Mouse (Mus musculus): ENCODE results near the gene Hcls1.

Hcls1 gene

DNA sequence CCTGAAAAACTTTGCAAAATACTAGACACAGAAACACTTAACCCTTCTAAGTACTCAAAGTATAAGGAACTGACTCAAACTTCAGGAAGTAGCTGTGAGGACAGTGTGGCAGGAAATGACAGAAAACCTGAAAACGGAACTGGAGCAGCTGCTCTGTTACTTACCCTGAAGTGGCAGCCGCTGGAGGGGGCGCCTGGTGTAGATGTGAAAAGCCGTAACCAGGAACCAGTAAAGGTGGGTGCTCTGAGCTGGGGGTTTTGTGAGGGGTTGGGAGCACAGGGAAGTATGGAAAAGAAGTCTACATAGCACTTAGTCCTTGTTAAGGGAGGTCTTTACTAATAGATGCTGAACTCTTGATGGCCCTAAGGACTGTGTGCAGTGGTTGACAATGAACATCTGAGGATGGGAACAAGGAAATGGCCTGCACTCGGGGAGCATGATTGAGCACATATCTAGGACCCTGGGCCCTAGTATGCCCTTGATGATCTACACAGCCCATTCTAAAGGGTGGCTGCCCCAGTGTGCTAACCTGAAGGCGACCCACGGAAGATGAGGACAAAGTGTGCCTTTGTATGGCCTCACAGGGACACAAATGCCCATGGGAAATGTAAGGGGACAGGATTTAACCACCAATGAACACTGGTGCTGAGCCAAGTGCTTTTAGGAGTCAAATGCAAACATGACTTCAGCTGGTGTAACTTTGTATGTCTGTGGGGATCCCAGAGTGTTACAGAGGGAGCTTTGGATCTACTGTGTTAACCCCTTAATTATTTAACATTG lies at the start of gene Hcls1:
Gene Hcls1 (plus strand): TSS at position 143 of the 780 bp plus-strand sequence.
- in situ Hi-C loops (cut with MboI, MseI) = loop anchor here (5.0 to 25.0 kb wide), 3 partner anchors 48 to 602 kb away; partner anchors contain the start of genes Gtf2e1, Polq and Rabl3

DNA sequence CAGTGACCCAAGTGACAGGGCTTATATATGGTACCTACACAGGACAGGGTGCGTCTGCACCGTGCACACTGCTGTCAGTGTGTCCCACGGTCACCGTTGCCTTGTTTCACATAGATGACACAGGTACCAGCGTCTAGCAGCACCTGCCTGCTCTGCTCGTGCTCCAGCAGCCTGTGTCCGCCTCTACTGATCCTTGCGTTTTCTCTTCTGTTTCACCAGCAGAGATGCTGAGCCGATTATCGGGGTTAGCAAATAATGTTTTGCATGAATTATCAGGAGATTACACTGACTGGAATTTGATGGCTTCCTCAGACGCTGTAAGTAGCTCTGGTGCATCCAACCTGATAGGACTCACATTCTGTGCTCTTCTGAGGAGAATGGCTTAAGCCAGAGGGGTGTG lies 48.9 kb upstream of the Hcls1 start:
- in situ Hi-C loops (cut with MboI, MseI) = loop anchor here (5.0 kb wide), 2 partner anchors 46 to 121 kb away; partner anchors contain the start of gene Hcls1

DNA sequence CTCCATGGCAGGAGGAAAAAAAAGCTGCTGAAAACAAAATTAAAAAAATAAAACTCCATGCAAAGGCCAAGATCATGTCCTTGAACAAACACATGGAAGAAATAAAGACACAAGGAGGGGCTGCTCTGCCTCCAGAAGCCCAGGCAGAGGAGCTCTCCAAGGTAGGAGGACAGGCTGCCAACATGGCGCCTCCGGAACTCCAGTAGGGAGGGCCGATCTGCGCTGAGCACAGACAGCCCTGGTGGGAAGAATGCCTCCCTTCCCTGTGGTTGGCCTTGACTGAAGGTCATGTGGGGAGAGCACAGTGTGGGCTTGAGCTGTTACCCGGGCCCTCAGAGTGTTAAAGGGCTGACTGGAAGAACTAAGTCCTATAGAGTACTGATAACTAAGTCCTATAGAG lies 47.2 kb upstream of the Hcls1 start:
- in situ Hi-C loops (cut with MboI, MseI) = loop anchor here (5.0 kb wide), 2 partner anchors 45 to 120 kb away; partner anchors contain the start of gene Hcls1

DNA sequence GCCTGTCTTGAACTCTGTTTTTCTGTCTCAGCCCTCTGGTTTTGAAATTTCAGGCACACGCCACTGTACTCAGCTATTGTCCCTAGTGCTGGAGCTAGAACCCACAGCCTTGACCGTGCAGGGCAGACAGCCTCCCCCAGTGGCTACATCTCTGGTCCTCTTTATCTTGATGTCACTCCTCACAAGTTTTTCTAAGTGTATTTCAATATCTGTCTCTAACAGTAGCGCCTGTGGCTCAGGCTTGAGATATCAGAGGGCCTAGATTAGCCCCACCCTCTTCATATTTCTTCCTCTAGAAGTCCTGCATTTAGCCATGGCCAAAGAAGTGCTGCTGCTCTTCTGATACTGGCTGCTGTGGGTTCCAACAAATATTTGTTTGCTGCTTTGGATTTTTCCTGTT lies 44.2 kb upstream of the Hcls1 start:
- in situ Hi-C loops (cut with MboI, MseI) = no loop called here

DNA sequence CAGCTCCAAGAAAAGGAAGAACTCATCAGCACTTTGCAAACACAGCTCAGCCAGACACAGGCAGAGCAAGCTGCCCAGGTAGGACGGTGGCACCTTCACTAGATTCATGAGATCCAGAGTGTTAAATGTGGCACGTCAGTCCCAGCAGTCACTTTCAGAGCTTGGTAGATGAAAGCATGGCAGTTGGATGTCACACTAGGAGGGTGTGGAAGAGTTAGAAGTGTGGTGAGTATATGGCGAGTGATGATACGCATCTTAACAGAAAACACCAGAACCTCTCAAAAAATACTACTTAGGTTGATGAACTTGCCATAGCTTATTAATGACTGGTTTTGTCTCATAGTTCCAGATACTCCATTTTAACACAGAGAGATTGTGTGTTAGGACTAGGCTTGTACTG lies 43.4 kb upstream of the Hcls1 start:
- in situ Hi-C loops (cut with MboI, MseI) = no loop called here

DNA sequence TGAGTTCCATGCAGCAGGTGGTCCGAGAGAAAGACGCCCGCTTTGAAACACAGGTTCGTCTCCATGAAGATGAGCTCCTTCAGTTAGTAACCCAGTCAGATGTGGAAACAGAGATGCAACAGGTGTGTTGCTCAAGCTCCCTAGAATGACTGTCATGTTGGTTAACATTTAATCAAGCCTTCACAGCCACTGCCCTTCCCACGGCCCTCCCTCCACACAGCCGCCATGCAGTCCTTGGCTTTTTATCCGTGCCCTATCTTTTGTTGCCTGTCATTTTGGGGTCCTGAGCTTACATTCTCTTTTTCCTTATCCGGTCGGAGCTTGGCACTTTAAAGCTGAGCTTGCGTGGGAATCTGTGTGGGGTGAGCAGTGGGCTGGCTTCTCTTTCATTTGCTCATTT lies 41.5 kb upstream of the Hcls1 start:
- in situ Hi-C loops (cut with MboI, MseI) = no loop called here

DNA sequence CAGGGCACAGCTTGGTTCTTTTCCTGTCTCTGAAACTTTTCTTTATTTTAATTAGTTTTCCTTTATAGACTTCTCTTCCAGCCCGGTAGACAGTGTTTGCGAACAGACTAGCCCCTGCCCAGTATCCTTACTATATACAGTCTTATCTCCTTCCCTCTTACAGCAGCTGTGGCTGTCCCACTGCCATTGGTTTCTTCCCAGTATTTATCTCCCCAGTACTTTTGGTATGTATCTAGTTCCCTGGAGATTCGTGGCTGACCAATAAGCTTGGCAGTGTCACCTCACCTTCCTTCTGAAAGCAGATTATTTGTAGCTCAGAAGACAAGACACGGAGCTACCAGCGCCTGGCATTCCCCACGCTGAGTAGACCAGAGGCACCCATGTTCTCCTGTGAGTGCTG lies 38.1 kb upstream of the Hcls1 start:
- in situ Hi-C loops (cut with MboI, MseI) = no loop called here

DNA sequence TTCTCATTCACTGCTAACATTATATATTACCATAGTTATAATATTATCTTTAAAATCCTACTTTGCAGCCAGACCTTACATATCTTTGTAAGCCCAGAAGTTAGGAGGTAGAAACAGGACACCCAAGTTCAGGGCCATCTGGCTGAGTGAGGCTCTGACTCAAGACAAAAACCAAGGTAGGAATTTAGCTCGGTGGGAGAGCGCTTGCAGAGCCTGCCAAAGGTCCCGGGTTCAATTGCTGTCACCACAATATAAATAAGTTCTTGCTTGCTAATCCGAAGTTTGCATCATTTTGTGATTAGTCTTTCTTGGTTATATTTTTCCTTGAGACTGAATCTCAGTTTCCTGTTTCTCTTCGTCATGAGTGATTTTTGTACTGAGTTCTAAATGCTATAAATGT lies 31.6 kb upstream of the Hcls1 start:
- in situ Hi-C loops (cut with MboI, MseI) = no loop called here

DNA sequence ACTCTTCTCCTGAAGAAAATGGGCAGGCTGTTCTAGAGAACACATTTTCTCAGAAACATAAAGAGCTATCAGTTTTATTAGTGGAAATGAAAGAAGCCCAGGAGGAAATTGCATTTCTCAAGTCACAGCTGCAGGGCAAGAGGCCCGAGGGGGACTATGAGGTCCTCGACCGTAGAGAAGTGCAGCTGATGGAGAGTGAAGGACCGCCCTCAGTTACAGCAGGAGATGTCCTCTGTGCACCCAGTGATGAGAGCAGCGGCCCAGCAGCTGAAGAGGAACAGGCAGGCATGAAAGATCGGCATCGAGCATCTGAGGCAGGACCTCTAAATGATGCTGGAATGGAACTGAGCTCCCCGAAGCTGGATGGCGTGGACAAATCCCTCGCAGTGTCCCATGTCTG lies 22.9 kb upstream of the Hcls1 start:
- in situ Hi-C loops (cut with MboI, MseI) = no loop called here

DNA sequence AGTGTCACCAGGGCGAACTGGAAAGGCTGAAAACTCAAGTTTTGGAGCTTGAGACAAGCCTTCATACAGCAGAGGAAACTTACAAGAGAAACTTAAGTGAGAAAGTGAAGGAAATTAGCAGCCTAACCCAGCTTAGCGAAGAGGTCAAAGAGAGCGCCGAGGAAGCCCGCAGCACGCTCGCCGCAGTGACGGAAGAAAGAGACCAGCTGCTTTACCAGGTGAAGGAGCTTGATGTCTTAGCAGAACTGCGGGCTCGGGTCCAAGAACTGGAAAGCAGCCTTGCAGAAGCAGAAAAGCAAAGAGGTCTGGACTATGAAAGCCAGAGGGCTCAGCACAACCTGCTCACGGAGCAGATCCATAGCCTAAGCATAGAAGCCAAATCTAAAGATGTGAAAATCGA lies 22.5 kb upstream of the Hcls1 start:
- in situ Hi-C loops (cut with MboI, MseI) = no loop called here

DNA sequence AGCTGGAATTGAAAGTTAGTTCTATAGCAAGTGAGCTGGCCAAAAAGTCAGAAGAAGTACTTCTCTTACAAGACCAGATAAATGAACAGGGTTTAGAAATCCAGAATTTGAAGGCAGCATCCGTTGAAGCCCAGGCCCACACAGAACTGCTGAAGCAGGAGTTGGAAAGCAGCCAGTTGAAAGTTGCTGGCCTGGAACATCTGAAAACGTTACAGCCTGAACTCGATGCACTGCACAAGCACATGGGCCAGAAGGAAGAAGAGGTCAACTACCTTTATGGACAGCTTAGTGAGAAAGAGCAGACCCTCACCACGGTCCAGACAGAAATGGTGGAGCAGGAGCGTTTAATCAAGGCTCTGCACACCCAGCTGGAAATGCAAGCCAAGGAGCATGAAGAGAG lies 20.6 kb upstream of the Hcls1 start:
- in situ Hi-C loops (cut with MboI, MseI) = no loop called here

DNA sequence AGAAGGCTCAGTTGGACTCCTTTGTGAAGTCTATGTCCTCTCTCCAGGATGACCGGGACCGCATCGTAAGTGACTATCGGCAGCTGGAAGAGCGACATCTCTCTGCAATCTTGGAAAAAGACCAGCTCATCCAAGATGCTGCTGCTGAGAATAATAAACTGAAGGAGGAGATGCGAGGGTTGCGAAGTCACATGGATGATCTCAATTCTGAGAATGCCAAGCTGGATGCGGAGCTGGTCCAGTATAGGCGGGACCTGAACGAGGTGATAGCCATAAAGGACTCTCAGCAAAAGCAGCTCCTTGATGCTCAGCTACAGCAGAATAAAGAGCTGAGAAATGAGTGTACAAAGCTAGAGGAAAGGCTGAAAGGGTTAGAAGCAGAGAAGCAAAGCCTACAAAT lies 16.3 kb upstream of the Hcls1 start:
- in situ Hi-C loops (cut with MboI, MseI) = no loop called here

DNA sequence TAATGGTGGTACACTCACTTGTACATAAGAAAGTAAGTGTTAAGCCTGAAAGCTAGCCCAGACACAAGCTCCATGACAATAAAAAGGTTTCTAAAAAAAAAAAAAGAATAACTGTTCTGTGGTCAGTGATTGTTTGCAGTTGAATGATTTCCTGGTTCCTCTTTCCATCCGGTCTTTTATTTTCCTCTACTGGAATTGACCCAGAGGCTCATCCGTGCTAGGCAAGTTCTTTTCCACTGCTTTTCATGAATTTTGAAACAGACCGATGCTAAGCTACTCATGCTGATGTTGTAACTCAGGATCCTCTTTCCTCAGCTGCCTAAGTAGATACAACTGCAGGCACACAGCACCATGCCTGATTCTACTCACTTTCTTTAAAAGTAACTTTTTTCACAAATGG lies 14.4 kb upstream of the Hcls1 start:
- in situ Hi-C loops (cut with MboI, MseI) = no loop called here

DNA sequence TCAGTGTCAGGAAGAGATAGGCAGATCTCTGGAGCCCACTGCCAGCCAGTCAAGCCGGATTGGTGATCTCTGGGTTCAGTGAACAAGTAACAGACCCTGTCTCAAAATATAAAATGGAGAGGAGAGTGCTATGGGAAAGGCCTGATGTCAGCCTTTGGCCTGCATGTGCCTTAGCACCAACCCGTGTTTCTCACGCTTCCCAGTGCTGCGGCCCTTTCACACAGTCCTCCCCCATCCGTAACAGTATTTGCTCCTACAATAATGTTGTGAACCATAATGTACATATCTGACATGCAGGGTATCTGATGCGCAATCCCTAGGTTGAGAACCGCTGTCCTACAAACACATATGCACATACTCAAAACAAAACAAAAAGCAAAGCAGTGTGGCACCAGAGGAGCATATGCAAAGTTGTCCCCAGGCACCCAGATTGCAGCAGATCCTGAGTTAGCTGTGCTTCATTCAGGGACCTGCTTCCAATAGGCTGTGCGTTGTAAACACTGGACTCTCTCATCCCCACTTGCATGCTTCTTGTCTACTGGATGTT lies 13.6 kb upstream of the Hcls1 start:
- in situ Hi-C loops (cut with MboI, MseI) = no loop called here

DNA sequence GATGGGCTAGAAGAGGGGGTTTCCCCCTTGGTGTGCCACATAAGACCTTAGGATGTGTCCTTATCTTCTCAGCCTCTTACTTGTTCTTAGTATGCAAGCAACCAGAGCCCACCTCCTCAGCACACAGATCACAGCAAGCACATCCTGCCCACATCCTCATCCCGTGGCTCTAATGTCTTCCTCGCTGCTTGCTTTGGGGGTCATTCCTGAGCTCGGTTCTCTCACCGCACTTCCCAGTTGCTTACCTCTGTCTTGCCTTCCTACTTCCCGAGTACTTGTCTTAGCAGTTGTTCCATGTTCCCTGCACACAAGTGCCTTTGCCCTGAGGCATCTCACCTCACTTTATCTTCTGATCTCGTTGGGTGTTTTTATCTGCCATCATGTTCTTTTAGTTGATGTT lies 12.8 kb upstream of the Hcls1 start:
- in situ Hi-C loops (cut with MboI, MseI) = no loop called here

DNA sequence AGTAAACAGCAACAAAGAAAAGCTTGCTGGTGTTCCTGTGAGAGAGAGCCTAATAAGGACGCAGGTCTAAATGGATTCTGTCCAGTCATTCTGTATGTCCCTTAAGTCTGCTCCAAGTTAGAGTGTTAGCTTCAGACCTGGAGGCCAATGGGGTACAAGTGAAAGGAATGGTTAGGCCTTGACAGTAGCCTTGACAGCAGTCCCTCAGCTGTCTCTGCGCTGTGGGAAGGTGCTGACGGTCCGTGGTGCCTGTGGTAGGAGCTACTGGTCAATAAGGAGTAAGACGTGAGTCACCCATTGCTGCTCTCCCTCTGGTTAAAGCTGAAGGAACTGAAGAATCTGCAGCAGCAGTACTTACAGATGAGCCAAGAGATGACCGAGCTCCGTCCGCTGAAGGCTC lies 10.5 kb upstream of the Hcls1 start:
- in situ Hi-C loops (cut with MboI, MseI) = no loop called here

DNA sequence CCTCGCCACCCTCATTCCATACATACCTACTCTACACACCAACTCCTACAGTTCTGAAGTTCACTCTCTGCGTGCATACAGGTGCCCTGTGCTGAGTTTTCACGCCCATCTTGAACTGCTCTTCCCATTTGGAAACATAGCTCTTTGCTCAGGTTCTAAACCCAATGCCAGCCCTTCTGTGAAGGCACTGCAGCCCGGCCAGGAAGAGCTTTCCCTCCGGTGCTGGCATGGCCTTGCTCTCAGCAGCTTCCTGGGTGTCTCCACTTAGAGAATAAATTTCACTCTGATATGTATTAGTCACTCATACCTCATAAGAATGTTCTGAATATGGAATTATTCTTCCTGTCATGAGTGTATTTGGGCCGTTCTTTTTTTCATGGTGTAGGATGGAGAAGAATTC lies 9.4 kb upstream of the Hcls1 start:
- in situ Hi-C loops (cut with MboI, MseI) = loop anchor here (25.0 kb wide), 1 partner anchor 612 kb away; the partner anchor contains the start of genes Gtf2e1 and Rabl3

DNA sequence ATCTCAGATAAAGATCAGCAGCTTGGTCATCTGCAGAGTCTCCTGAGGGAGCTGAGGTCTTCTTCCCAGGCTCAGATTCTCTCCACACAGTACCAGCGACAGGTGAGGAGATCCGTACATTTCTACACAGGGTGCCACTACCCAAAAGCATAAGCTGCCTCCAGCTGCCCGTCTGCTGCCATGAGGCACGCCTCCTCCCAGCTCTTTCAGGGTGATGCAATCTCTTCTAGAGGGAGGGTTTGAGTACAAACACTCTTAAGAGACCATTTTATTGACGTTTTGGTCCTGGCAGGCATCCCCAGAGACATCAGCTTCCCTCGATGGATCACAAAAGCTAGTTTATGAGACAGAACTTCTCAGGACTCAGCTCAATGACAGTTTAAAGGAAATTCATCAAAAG lies 9.0 kb upstream of the Hcls1 start:
- in situ Hi-C loops (cut with MboI, MseI) = loop anchor here (25.0 kb wide), 1 partner anchor 612 kb away; the partner anchor contains the start of genes Gtf2e1 and Rabl3

DNA sequence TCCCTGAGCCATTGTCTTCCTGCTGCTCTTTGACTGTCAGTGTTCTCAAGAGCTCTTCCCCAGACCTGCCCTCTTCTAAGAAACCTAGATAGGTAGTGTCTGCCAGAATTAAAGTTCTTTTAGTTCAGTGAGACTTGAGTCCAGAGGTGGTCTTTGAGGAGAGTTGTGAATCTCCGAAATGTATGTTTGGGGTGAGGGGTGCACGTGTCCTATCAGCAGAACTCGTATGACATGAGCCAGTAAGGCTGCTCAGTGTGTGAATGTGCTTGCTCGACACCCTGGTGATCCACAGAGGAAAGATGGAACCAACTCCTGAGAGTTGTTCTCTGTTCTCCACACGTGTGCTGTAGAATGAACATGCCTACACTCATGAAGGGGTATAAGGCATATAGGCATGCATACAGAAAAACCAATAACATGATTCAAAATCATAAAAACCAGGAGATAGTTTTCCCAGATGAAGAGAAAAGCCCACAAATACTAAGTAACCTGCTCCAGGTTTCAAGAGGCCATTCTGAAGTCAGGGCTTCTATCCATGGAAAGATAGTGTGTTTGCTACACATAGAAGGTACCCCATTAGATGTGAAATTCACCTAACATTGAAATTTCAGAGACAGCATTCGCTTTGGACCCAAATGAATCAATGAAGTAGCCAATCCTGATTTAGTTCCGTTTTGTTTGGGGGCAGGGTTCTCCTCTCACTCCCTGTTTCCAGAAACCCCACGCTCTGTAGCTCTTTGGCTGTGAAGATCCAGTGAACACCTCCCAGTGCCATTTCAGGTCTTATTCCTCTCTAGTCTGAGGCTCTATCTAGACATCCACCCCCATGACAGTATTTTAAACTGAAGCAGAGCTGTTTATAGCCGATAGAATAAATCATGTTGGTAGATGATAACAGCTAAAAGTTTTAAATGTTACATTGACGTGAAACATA lies 8.0 kb upstream of the Hcls1 start:
- in situ Hi-C loops (cut with MboI, MseI) = loop anchor here (25.0 kb wide), 1 partner anchor 611 kb away; the partner anchor contains the start of genes Gtf2e1 and Rabl3

DNA sequence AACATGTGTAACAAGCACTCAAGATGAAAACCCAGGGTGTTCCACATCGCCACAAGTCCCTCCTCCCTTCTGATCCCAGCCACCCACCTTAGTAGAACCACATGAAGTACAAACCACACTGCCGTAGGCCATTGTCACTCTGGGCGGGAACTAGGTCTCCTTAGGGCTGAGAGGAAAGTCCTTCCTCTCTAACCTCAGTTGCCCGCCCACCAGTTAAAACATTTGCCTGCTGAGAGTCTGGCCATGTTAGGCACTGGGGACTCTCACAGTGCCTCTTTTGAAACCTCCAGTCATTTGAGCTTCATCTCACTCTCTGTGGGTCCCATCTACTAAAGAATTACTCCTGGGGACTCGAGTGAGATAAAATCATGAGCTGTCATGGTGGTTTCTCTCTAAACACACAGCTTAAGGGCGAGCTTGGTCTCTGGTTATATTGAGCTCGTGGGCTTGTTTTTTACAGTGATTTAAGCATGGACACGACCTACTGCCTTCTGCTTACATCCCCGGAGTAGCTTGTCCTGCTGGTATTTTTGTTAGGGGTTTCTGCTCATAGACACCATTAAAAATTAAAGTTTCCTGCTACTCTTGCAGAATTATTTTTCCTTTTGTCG lies 7.2 kb upstream of the Hcls1 start:
- in situ Hi-C loops (cut with MboI, MseI) = loop anchor here (25.0 kb wide), 1 partner anchor 610 kb away; the partner anchor contains the start of genes Gtf2e1 and Rabl3

DNA sequence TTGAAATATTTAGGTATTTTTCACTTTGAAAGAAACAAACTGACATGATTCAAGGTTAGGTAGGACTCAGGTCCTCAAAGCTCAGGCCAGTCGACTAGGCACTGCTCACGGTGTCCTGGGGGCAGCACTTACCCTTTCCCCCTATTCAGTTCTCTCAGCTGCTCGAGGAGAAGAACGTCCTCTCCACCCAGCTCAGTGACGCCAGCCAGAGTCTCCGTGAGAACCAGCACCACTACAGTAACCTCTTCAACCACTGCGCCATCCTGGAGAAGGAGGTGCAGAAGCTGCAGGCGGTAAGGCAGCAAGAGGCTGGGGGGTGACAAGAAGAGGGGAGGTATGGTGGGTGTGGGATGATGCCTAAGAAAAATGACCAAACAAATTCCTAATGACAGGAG lies 6.7 kb upstream of the Hcls1 start:
- in situ Hi-C loops (cut with MboI, MseI) = loop anchor here (25.0 kb wide), 1 partner anchor 609 kb away; the partner anchor contains the start of genes Gtf2e1 and Rabl3

Data from T-helper 1 cell (primary cell).